Mouse (Mus musculus): ENCODE measurements around the gene Slc45a2. TPM values are rescaled to one million over a fixed set of nuclear protein-coding genes. Genes with fewer than 3 reads are reported as not detected.

The Slc45a2 gene
- total RNA-seq, 2 experiments from 2014 or later: not detected

GRCm38 (mm10) chr15:11062903-11063302, 62.4 kb downstream of the Slc45a2 start:
- no peak for ATAC-seq (replicated peaks; ENCODE audit: low FRiP score, poor library complexity, severe bottlenecking)

- ATAC-seq (replicated peaks; ENCODE audit: low FRiP score, poor library complexity, severe bottlenecking): no peak
These were observed 63.6 kb downstream of the Slc45a2 start for GRCm38 (mm10) chr15:11064160-11064557.

GRCm38 (mm10) chr15:11064558-11065411, 64.3 kb downstream of the Slc45a2 start, which contains the start of gene Adamts12:
Gene Adamts12 (plus strand): TSS chr15:11064790.
- ATAC-seq (replicated peaks; ENCODE audit: low FRiP score, poor library complexity, severe bottlenecking): no peak

GRCm38 (mm10) chr15:11065528-11066171, 65.1 kb downstream of the Slc45a2 start:
- no peak for ATAC-seq (replicated peaks; ENCODE audit: low FRiP score, poor library complexity, severe bottlenecking)

- ATAC-seq (replicated peaks; ENCODE audit: low FRiP score, poor library complexity, severe bottlenecking): no peak
These were observed 65.8 kb downstream of the Slc45a2 start for GRCm38 (mm10) chr15:11066299-11066698.

GRCm38 (mm10) chr15:11067891-11068290, 67.4 kb downstream of the Slc45a2 start:
- ATAC-seq (replicated peaks; ENCODE audit: low FRiP score, poor library complexity, severe bottlenecking): no peak

- no peak for ATAC-seq (replicated peaks; ENCODE audit: low FRiP score, poor library complexity, severe bottlenecking)
These were observed 75.3 kb downstream of the Slc45a2 start for GRCm38 (mm10) chr15:11075726-11076361.

Other genes starting within 250 kb of the Slc45a2 start
- not detected in 2 replicates for gene C1qtnf3, start 48.4 kb upstream of the Slc45a2 start, total RNA-seq (2015; ENCODE audit: low replicate concordance)
- not detected in 2 replicates for gene C1qtnf3, start 48.4 kb upstream of the Slc45a2 start, total RNA-seq (2017; ENCODE audit: low replicate concordance)
- 1.0 TPM in 1 of 2 replicates, not detected in the other for gene Amacr, start 19.0 kb upstream of the Slc45a2 start, total RNA-seq (2015; ENCODE audit: low replicate concordance)
- not detected in 2 replicates for gene Amacr, start 19.0 kb upstream of the Slc45a2 start, total RNA-seq (2017; ENCODE audit: low replicate concordance)
- gene Rxfp3, start 37.3 kb downstream of the Slc45a2 start, total RNA-seq (2015; ENCODE audit: low replicate concordance): not detected in 2 replicates
- gene Rxfp3, start 37.3 kb downstream of the Slc45a2 start, total RNA-seq (2017; ENCODE audit: low replicate concordance): not detected in 2 replicates
- not detected in 2 replicates for gene Adamts12, start 64.1 kb downstream of the Slc45a2 start, total RNA-seq (2015; ENCODE audit: low replicate concordance)
- gene Adamts12, start 64.1 kb downstream of the Slc45a2 start, total RNA-seq (2017; ENCODE audit: low replicate concordance): 0.70 TPM in 1 of 2 replicates, not detected in the other